Mouse (Mus musculus) intestine, postnatal 0 days (tissue): ENCODE data around the gene Mgat5. TPM values are rescaled to one million over a fixed set of nuclear protein-coding genes. Genes with fewer than 3 reads are reported as not detected.

ENCODE experiments used
- ATAC-seq: fragments of 200-750 bp; cut with Nextera tagmentation; 2 replicates; pipeline ENCODE4 v1.8.0; 2017; ENCODE audit warnings: mild to moderate bottlenecking, moderate TSS enrichment, moderate library complexity
- H3K27ac ChIP-seq: fragments of 300-500 bp; sonication (generic); 2 replicates; pipeline ENCODE4 v1.5.1; 2014; ENCODE audit warnings: mild to moderate bottlenecking, low read depth, low read length, moderate library complexity
- H3K27me3 ChIP-seq: fragments of 300-500 bp; sonication (generic); replicated peaks from 2 replicates; pipeline ENCODE4 v1.6.1; 2014; ENCODE audit warnings: low read length, mixed read lengths; ENCODE audit not compliant: control insufficient read depth, insufficient read depth
- H3K36me3 ChIP-seq: fragments of 300-500 bp; sonication (generic); 2 replicates; pipeline ENCODE4 v1.6.1; 2014; ENCODE audit warnings: mild to moderate bottlenecking, moderate library complexity; ENCODE audit not compliant: control insufficient read depth, insufficient read depth
- H3K4me1 ChIP-seq: fragments of 300-500 bp; sonication (generic); replicated peaks from 2 replicates; pipeline ENCODE4 v1.6.1; 2014; ENCODE audit warnings: antibody characterized with exemption, low read length, mixed read lengths; ENCODE audit not compliant: control insufficient read depth, insufficient read depth
- H3K4me2 ChIP-seq: fragments of 300-500 bp; sonication (generic); replicated peaks from 2 replicates; pipeline ENCODE4 v1.6.1; 2014; ENCODE audit warnings: low read depth, mild to moderate bottlenecking, moderate library complexity
- H3K4me3 ChIP-seq: fragments of 300-500 bp; sonication (generic); 2 replicates; pipeline ENCODE4 v1.5.1; 2014; ENCODE audit warnings: low read depth, low read length
- H3K9ac ChIP-seq: fragments of 300-500 bp; sonication (generic); 2 replicates; pipeline ENCODE4 v1.6.1; 2014; ENCODE audit warnings: mild to moderate bottlenecking, low read depth, low read length
- H3K9me3 ChIP-seq: fragments of 300-500 bp; sonication (generic); 2 replicates; pipeline ENCODE4 v1.6.1; 2016; ENCODE audit warnings: mixed run types; ENCODE audit not compliant: control insufficient read depth
- CTCF ChIP-seq: sonication (generic); IDR thresholded peaks from 2 replicates; pipeline ENCODE4 v1.5.1; 2016; ENCODE audit warnings: low read depth, mild to moderate bottlenecking, control low read depth, antibody characterized with exemption, moderate library complexity
- WGBS: fragments of 180-500 bp; shearing (Covaris S2); extraction: QIAGEN DNeasy Blood & Tissue Kit; methylation state at CpG from one replicate; pipeline ENCODE4 v1.1.7; 2014; 5-methylcytosine and 5-hydroxymethylcytosine counted together
- polyA plus RNA-seq: library from polyadenylated mRNA; unstranded; fragments of >200 nt; fragmentation: Nextera tagmentation; extraction: Ambion mirVana; gene quantifications from 2 replicates; pipeline ENCODE4 v1.2.1, GENCODE M21; 2015

Gene Mgat5
- polyA plus RNA-seq, 1 experiment from 2014 or later: 4.1 TPM

GRCm38 (mm10) chr1:127290879-127291278 is 86.1 kb downstream of the Mgat5 start:
- Histone ChIP-seq H3K4me2 (no peak overlapping the region), H3K27me3 (no peaks in the 10 kb centered on the region), H3K4me1 (no peaks in the 10 kb centered on the region; the same call in 1 of the 2 replicates), H3K27ac (no peak overlapping the region), H3K4me3 (no peak overlapping the region), H3K36me3 (peaks cover 5% of the 10 kb centered on the region; the same call in 1 of the 2 replicates), H3K9ac (no peak overlapping the region), H3K9me3 (no peaks in the 10 kb centered on the region)
- 60% methylated on average over 9 of the region's 9 CpGs for WGBS
- TF ChIP-seq CTCF: no peak
- ATAC-seq: peak; percentile 52; the same call in 1 of the 2 replicates

GRCm38 (mm10) chr1:127291721-127292120 is 86.9 kb downstream of the Mgat5 start:
- H3K27ac ChIP-seq: no peak overlapping the region
- no peak for ATAC-seq

GRCm38 (mm10) chr1:127293286-127293685 is 88.5 kb downstream of the Mgat5 start:
- no peak overlapping the region for H3K9ac ChIP-seq
- no peaks in the 10 kb centered on the region for H3K27me3 ChIP-seq
- H3K9me3 ChIP-seq: no peaks in the 10 kb centered on the region
- no peaks in the 10 kb centered on the region; the same call in 1 of the 2 replicates for H3K4me1 ChIP-seq
- H3K36me3 ChIP-seq: peaks cover 5% of the 10 kb centered on the region; the same call in 1 of the 2 replicates
- no peak overlapping the region for H3K4me3 ChIP-seq
- H3K27ac ChIP-seq: no peak overlapping the region
- WGBS: 63% methylated on average over 5 of the region's 5 CpGs
- no peak overlapping the region for H3K4me2 ChIP-seq
- TF ChIP-seq CTCF: no peak
- ATAC-seq: no peak

More at GRCm38 (mm10) chr1:127291721-127292120, 86.9 kb downstream of the Mgat5 start:
- H3K9ac ChIP-seq: no peak overlapping the region
- no peaks in the 10 kb centered on the region for H3K27me3 ChIP-seq
- no peak overlapping the region for H3K4me2 ChIP-seq
- H3K36me3 ChIP-seq: peaks cover 5% of the 10 kb centered on the region; the same call in 1 of the 2 replicates
- no peak overlapping the region for H3K4me3 ChIP-seq
- no peaks in the 10 kb centered on the region; the same call in 1 of the 2 replicates for H3K4me1 ChIP-seq
- no peaks in the 10 kb centered on the region for H3K9me3 ChIP-seq
- TF ChIP-seq CTCF: no peak

- Histone ChIP-seq H3K9ac (no peak overlapping the region), H3K27me3 (no peaks in the 10 kb centered on the region), H3K4me1 (no peaks in the 10 kb centered on the region; the same call in 1 of the 2 replicates), H3K4me2 (no peak overlapping the region), H3K4me3 (no peak overlapping the region), H3K9me3 (no peaks in the 10 kb centered on the region), H3K27ac (no peak overlapping the region), H3K36me3 (peaks cover 1% of the 10 kb centered on the region; the same call in 1 of the 2 replicates)
- 75% methylated on average over 3 of the region's 3 CpGs for WGBS
- no peak for TF ChIP-seq CTCF
- ATAC-seq: no peak
Observed at GRCm38 (mm10) chr1:127296815-127297214, 92.0 kb downstream of the Mgat5 start.

- Histone ChIP-seq H3K27me3 (no peaks in the 10 kb centered on the region), H3K4me3 (no peak overlapping the region), H3K9me3 (no peaks in the 10 kb centered on the region), H3K27ac (no peak overlapping the region), H3K9ac (no peak overlapping the region), H3K4me2 (no peak overlapping the region), H3K4me1 (no peaks in the 10 kb centered on the region), H3K36me3 (no peaks in the 10 kb centered on the region)
- WGBS: 96% methylated on average over 1 of the region's 1 CpGs
- no peak for TF ChIP-seq CTCF
- no peak for ATAC-seq
Observed at GRCm38 (mm10) chr1:127299774-127300173, 95.0 kb downstream of the Mgat5 start.

GRCm38 (mm10) chr1:127301038-127301437 is 96.2 kb downstream of the Mgat5 start:
- Histone ChIP-seq H3K36me3 (no peaks in the 10 kb centered on the region), H3K4me1 (no peaks in the 10 kb centered on the region), H3K27ac (no peak overlapping the region), H3K27me3 (no peaks in the 10 kb centered on the region), H3K4me2 (no peak overlapping the region), H3K9me3 (no peaks in the 10 kb centered on the region), H3K9ac (no peak overlapping the region), H3K4me3 (no peak overlapping the region)
- no peak for TF ChIP-seq CTCF
- no peak for ATAC-seq
- 82% methylated on average over 6 of the region's 6 CpGs for WGBS

- Histone ChIP-seq H3K4me2 (no peak overlapping the region), H3K4me3 (no peak overlapping the region), H3K4me1 (no peaks in the 10 kb centered on the region), H3K9me3 (no peaks in the 10 kb centered on the region), H3K27ac (no peak overlapping the region), H3K9ac (no peak overlapping the region), H3K27me3 (no peaks in the 10 kb centered on the region), H3K36me3 (peaks cover 9% of the 10 kb centered on the region; the same call in 1 of the 2 replicates)
- no peak for ATAC-seq
- no peak for TF ChIP-seq CTCF
- 83% methylated on average over 2 of the region's 2 CpGs for WGBS
Observed at GRCm38 (mm10) chr1:127302620-127303019, 97.8 kb downstream of the Mgat5 start.
